Mouse (Mus musculus) CH12.LX (cell line): ENCODE results near the gene Rgs19. TPM values are rescaled to one million over a fixed set of nuclear protein-coding genes. Genes with fewer than 3 reads are reported as not detected.

ENCODE experiments used
- DNase-seq: peaks from one replicate; pipeline ENCODE4 v3.0.0-alpha.2; 2013; ENCODE audit errors: extremely low read depth
- H3K27ac ChIP-seq: 2 replicates; pipeline ENCODE4 v1.5.1; 2012; ENCODE audit warnings: low read depth, mild to moderate bottlenecking, control low read depth, moderate library complexity; ENCODE audit not compliant: insufficient read depth
- H3K27me3 ChIP-seq: replicated peaks from 2 replicates; pipeline ENCODE3; 2012; ENCODE audit warnings: inconsistent platforms
- H3K36me3 ChIP-seq, 2 experiments: replicated peaks in 1 of 2; 2 replicates each; pipeline versions ENCODE3 to v1.6.1; 2012; ENCODE audit warnings: inconsistent platforms in 1 of 2, low read length in 1 of 2, mild to moderate bottlenecking in 1 of 2, mixed read lengths in 1 of 2, moderate library complexity in 1 of 2; ENCODE audit not compliant: control insufficient read depth in 1 of 2, insufficient read depth in 1 of 2
- H3K4me1 ChIP-seq, 2 experiments: 2 replicates each; pipeline ENCODE4 v1.6.1; 2012; ENCODE audit warnings: inconsistent platforms in 1 of 2, moderate library complexity in 1 of 2; ENCODE audit not compliant: insufficient read depth in 2 of 2, control insufficient read depth in 1 of 2
- H3K4me2 ChIP-seq: 2 replicates; pipeline ENCODE4 v1.6.1; 2012; ENCODE audit warnings: low read depth, mild to moderate bottlenecking, control low read depth; ENCODE audit not compliant: poor library complexity, insufficient read depth, severe bottlenecking
- H3K4me3 ChIP-seq, 3 experiments: fragments of 150-350 bp in 1 of 3; sonication (generic) in 1 of 3; replicated peaks in 1 of 3; 2 replicates each; pipeline versions ENCODE3 to v1.5.1; 2011 to 2012; ENCODE audit warnings: low read depth in 2 of 3, low read length in 2 of 3, mild to moderate bottlenecking in 2 of 3, moderate library complexity in 2 of 3, control low read depth in 1 of 3, improper control_type of control experiment in 1 of 3, inconsistent platforms in 1 of 3, mixed read lengths in 1 of 3; ENCODE audit not compliant: poor library complexity in 1 of 3
- H3K79me2 ChIP-seq: replicated peaks from 2 replicates; pipeline ENCODE4 v1.6.1; 2012; ENCODE audit warnings: mild to moderate bottlenecking, moderate library complexity; ENCODE audit not compliant: control insufficient read depth, poor library complexity, insufficient read depth, severe bottlenecking; ENCODE audit errors: extremely low read depth
- H3K9ac ChIP-seq: 2 replicates; pipeline ENCODE4 v1.6.1; 2012; ENCODE audit warnings: low read depth, mild to moderate bottlenecking, control low read depth, moderate library complexity; ENCODE audit not compliant: insufficient read depth
- H3K9me3 ChIP-seq: replicated peaks from 2 replicates; pipeline ENCODE3; 2012; ENCODE audit warnings: low read length, inconsistent platforms, mixed read lengths
- CHD1 ChIP-seq: IDR thresholded peaks from 2 replicates; pipeline ENCODE4 v1.6.1; 2012; ENCODE audit warnings: low read depth, low read length, improper control_type of control experiment, inconsistent platforms
- CTCF ChIP-seq, 2 experiments: IDR thresholded peaks in 1 of 2; conservative IDR thresholded peaks in 1 of 2; 2 replicates each; pipeline ENCODE4 v1.5.1; 2011 to 2012; ENCODE audit warnings: low read depth in 2 of 2, low read length in 2 of 2, improper control_type of control experiment in 1 of 2, inconsistent platforms in 1 of 2, mild to moderate bottlenecking in 1 of 2, moderate library complexity in 1 of 2
- E2F4 ChIP-seq: IDR thresholded peaks from 2 replicates; pipeline ENCODE4 v1.6.1; 2011; ENCODE audit warnings: low read depth, low read length, improper control_type of control experiment; ENCODE audit not compliant: insufficient replicate concordance
- ELF1 ChIP-seq: IDR thresholded peaks from 2 replicates; pipeline ENCODE4 v1.6.1; 2014; ENCODE audit warnings: low read depth, mild to moderate bottlenecking, inconsistent platforms, low read length, improper control_type of control experiment
- EP300 ChIP-seq: IDR thresholded peaks from 2 replicates; pipeline ENCODE4 v1.6.1; 2011; ENCODE audit warnings: low read length, improper control_type of control experiment
- GABPA ChIP-seq: IDR thresholded peaks from 2 replicates; pipeline ENCODE4 v1.6.1; 2012; ENCODE audit warnings: low read depth, low read length, improper control_type of control experiment, inconsistent platforms; ENCODE audit not compliant: insufficient replicate concordance
- HCFC1 ChIP-seq: IDR thresholded peaks from 2 replicates; pipeline ENCODE4 v1.6.1; 2012; ENCODE audit warnings: low read depth, mild to moderate bottlenecking, inconsistent platforms, low read length, improper control_type of control experiment
- JUN ChIP-seq: IDR thresholded peaks from 2 replicates; pipeline ENCODE4 v1.6.1; 2011; ENCODE audit warnings: low read depth, mild to moderate bottlenecking, low read length, improper control_type of control experiment, moderate library complexity; ENCODE audit not compliant: insufficient read depth
- MAZ ChIP-seq: IDR thresholded peaks from 2 replicates; pipeline ENCODE4 v1.6.1; 2012; ENCODE audit warnings: low read depth, mild to moderate bottlenecking, inconsistent platforms, low read length, improper control_type of control experiment, moderate library complexity
- MEF2A ChIP-seq: IDR thresholded peaks from 2 replicates; pipeline ENCODE4 v1.6.1; 2014; ENCODE audit warnings: low read depth, mild to moderate bottlenecking, inconsistent platforms, low read length, improper control_type of control experiment, borderline replicate concordance
- MXI1 ChIP-seq: IDR thresholded peaks from 2 replicates; pipeline ENCODE4 v1.6.1; 2011; ENCODE audit warnings: mild to moderate bottlenecking, low read depth, low read length, improper control_type of control experiment
- NRF1 ChIP-seq: IDR thresholded peaks from 2 replicates; pipeline ENCODE4 v1.6.1; 2014; ENCODE audit warnings: low read depth, mild to moderate bottlenecking, inconsistent platforms, low read length, improper control_type of control experiment, moderate library complexity
- RCOR1 ChIP-seq: conservative IDR thresholded peaks from 2 replicates; pipeline ENCODE4 v1.6.1; 2012; ENCODE audit warnings: low read depth, mild to moderate bottlenecking, inconsistent platforms, low read length, improper control_type of control experiment
- SIN3A ChIP-seq: IDR thresholded peaks from 2 replicates; pipeline ENCODE4 v1.6.1; 2012; ENCODE audit warnings: low read length, improper control_type of control experiment, inconsistent platforms
- TCF12 ChIP-seq: IDR thresholded peaks from 2 replicates; pipeline ENCODE4 v1.6.1; 2014; ENCODE audit warnings: low read depth, mild to moderate bottlenecking, inconsistent platforms, low read length, improper control_type of control experiment
- ZMIZ1 ChIP-seq: IDR thresholded peaks from 2 replicates; pipeline ENCODE4 v1.6.1; 2012; ENCODE audit warnings: low read depth, mild to moderate bottlenecking, inconsistent platforms, low read length, improper control_type of control experiment
- dilution Hi-C: fragments of 300-500 bp; cut with MboI; formaldehyde crosslinking; loops from 2 replicates; pipeline ENCODE4 v1.14.3; 2020; ENCODE audit warnings: low sequenced_read_pairs; ENCODE audit not compliant: extremely low pct_unique_long_range_greater_than_20kb, extremely low pct_ligation_motif_present
- in situ Hi-C: fragments of 300-500 bp; cut with MboI; formaldehyde crosslinking; loops from 3 replicates; pipeline ENCODE4 v1.14.3; 2019; ENCODE audit warnings: low sequenced_read_pairs, low pct_ligation_motif_present, low pct_unique_long_range_greater_than_20kb, mixed read lengths
- polyA plus RNA-seq: library from polyadenylated mRNA; unstranded; fragments of >175 nt; gene quantifications from 2 replicates; pipeline ENCODE4 v1.2.1, GENCODE M21; 2012; ENCODE audit warnings: low read depth; ENCODE audit not compliant: insufficient read length
- total RNA-seq, 2 experiments: library from RNA; depleted of rRNA; stranded (reverse); fragments of 300-350 nt in 1 of 2; fragments of >200 nt in 1 of 2; gene quantifications; 2 replicates each; pipeline ENCODE4 v1.2.3; 2012 to 2014

Rgs19 gene
- total and polyA plus RNA-seq, 3 experiments: 50.2 to 159 (median 67.0) TPM

DNA sequence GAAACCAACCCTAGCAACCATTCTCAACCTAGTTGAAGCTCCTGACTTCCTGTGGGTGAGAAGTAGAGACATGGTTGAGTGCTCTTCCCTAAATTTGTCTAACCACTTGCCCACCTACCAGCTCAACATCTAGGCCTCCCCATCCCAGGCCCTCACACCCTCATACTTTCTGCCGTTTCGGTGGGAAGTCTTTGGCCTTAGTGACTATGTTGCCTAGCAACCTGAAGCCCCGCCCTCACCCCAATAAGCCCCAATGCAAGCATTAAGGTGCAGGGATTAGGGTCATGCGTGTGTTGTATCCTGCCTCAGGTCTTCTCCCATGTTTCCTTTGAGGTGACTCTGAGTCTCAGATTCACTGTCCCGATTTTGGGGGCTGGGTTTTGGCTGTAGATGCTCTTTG lies 4.5 kb upstream of the Rgs19 start, which contains the start of gene Lkaaear1:
Lkaaear1 (minus strand) TSS at position 202 of the 400 bp plus-strand sequence.
- DNase-seq: no peak
- H3K4me3 ChIP-seq: no peak within 1 kb of the TSS
- H3K79me2 ChIP-seq: no peaks in the 10 kb centered on the region
- H3K9me3 ChIP-seq: no peaks in the 10 kb centered on the region
- dilution Hi-C loops: no loop called here
- no peaks in the 10 kb centered on the region for H3K27me3 ChIP-seq
- H3K27ac ChIP-seq: no peak within 1 kb of the TSS
- in situ Hi-C loops: loop anchor here (10.0 kb wide), 2 partner anchors 83 to 293 kb away; no protein-coding TSS in a partner anchor
- no peak within 1 kb of the TSS for H3K4me2 ChIP-seq
- H3K4me1 ChIP-seq: peaks cover 3 to 20% of the 10 kb centered on the region in 2 experiments
- TF ChIP-seq CTCF (conservative IDR thresholded peaks at IDR 0.05 in 1 of 2, IDR thresholded peaks at IDR 0.05 in 1 of 2; ENCODE audit: low read depth in 2 of 2, low read length in 2 of 2): no peak
- TF ChIP-seq ELF1: no peak
- TF ChIP-seq MEF2A: no peak
- TF ChIP-seq CHD1: no peak
- no peaks in the 10 kb centered on the region for H3K36me3 ChIP-seq
- no peak within 1 kb of the TSS for H3K9ac ChIP-seq

DNA sequence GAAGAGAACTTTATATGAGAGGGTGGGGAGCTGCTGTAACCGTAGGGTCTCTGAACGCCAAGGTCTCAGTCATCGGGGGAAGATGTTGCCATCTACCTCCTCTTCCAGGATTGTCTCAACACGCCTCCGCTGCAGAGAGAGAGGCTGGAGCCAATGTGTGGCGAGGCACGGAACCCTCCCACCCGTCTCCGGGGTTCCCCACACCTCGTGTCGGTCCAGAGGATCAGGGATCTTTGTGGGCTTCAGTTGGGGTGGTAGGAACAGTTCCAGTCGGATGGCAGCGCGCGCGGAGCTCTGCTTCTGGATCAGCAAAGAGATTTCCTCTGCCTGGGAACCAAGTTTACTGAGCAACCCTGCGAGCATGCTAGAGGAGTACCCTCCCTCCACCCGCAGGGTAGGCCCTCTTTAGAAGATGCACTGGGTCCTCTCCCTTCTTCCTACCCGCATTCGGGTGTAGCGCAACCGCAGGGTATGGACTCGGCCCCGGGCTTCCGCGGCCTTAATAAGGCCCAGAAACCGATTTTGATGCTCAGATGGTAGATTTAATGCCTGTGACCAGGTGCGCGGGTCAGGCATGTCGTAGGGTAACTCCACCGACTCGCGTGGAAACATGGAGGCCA lies 3.1 kb upstream of the Rgs19 start:
- Histone ChIP-seq H3K27ac (no peak overlapping the region), H3K4me3 (no peak overlapping the region), H3K79me2 (peaks cover 12% of the 10 kb centered on the region), H3K4me1 (peaks cover 6 to 29% of the 10 kb centered on the region in 2 experiments), H3K4me2 (no peak overlapping the region), H3K9ac (no peak overlapping the region), H3K9me3 (no peaks in the 10 kb centered on the region), H3K36me3 (peaks cover 0 to under 1% of the 10 kb centered on the region in 2 experiments), H3K27me3 (no peaks in the 10 kb centered on the region)
- dilution Hi-C loops (no loop called here), in situ Hi-C loops (loop anchor here (10.0 kb wide), 2 partner anchors 82 to 292 kb away; no protein-coding TSS in a partner anchor)
- TF ChIP-seq ZMIZ1: no peak
- no peak for TF ChIP-seq E2F4
- TF ChIP-seq RCOR1: no peak
- DNase-seq: no peak

DNA sequence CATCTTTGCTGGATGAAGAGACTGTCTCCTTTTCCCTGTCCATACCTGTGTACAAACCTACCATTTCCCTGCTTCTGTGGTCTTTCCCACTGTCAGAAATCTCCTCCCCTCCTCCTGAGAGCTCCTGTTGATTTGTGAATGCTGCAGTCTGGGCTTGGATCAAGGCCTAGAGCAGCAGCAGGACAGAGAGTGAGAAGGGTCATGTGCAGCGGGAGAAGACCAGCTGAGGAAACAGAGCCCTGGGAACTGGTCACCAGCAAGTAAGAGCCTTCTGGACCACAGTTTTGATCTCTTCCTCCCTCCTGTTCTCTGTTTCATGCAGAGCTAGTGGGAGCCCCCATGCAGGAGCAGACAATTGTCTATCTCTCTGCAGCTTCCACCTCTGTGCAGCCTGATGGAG lies 2.0 kb upstream of the Rgs19 start:
- no peaks in the 10 kb centered on the region for H3K9me3 ChIP-seq
- peaks cover 6 to 11% of the 10 kb centered on the region in 2 experiments for H3K36me3 ChIP-seq
- dilution Hi-C loops (no loop called here), in situ Hi-C loops (loop anchor here (10.0 kb wide), 2 partner anchors 81 to 291 kb away; no protein-coding TSS in a partner anchor)
- H3K79me2 ChIP-seq: peaks cover 20% of the 10 kb centered on the region
- H3K27me3 ChIP-seq: no peaks in the 10 kb centered on the region
- H3K4me3 ChIP-seq: no peak overlapping the region
- no peak for DNase-seq
- H3K9ac ChIP-seq: no peak overlapping the region
- H3K4me1 ChIP-seq: peaks cover 12 to 40% of the 10 kb centered on the region in 2 experiments
- no peak overlapping the region for H3K27ac ChIP-seq
- TF ChIP-seq MEF2A: no peak
- TF ChIP-seq MAZ: no peak
- TF ChIP-seq TCF12: no peak
- no peak for TF ChIP-seq SIN3A
- TF ChIP-seq EP300: no peak
- no peak for TF ChIP-seq JUN
- TF ChIP-seq HCFC1: no peak
- TF ChIP-seq MXI1: no peak
- no peak for TF ChIP-seq GABPA
- no peak for TF ChIP-seq NRF1
- H3K4me2 ChIP-seq: no peak overlapping the region
